1 mouse cellular context compared by ENCODE assay signal in the genomic region with DNA sequence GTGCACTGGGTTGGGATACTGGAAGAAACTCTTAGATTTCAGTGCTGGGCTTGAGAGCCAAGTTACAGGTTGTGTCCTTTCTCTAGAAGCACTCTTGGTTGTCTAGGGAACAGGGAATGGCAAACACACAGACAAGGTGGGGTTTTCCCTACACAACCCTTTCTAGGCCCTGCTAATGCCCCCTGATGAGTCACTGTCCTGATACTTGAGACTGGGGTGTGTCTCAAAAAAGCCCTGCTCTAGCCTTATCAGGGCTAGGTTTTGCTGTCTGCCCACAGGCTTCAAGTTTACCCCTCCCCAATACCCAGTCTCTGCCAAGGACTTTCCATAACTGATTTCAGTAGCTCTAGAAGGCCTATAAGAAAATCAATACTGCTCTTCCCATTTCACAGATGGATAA.
TF ChIP-seq lines count a peak whose summit lies in the region.

No protein-coding gene starts in this region.

TF ChIP-seq in CH12.LX, 34 proteins besides CTCF, POLR2A, EP300 and RAD21 (continued from another document):
- TF ChIP-seq ZKSCAN1 (IDR thresholded peaks at IDR 0.05; ENCODE audit: borderline replicate concordance, low read depth, low read length) = no peak
- TF ChIP-seq NELFE (IDR thresholded peaks at IDR 0.05; ENCODE audit: low read depth, low read length) = no peak
- TF ChIP-seq CHD1 (IDR thresholded peaks at IDR 0.05; ENCODE audit: low read depth, low read length) = no peak
- TF ChIP-seq MXI1 (IDR thresholded peaks at IDR 0.05; ENCODE audit: low read depth, low read length) = peak; percentile 89
- peak; percentile 50; the same call in 1 of the 2 replicates for TF ChIP-seq MAFK (IDR thresholded peaks at IDR 0.05; ENCODE audit: insufficient replicate concordance, low read length)
- TF ChIP-seq NRF1 (IDR thresholded peaks at IDR 0.05; ENCODE audit: low read depth, low read length) = no peak
- no peak for TF ChIP-seq PAX5 (IDR thresholded peaks at IDR 0.05; ENCODE audit: low read length)
- no peak for TF ChIP-seq USF2 (conservative IDR thresholded peaks at IDR 0.05; ENCODE audit: low read depth, low read length)
- no peak for TF ChIP-seq E2F4 (IDR thresholded peaks at IDR 0.05; ENCODE audit: insufficient replicate concordance, low read depth, low read length)
